Mouse (Mus musculus): ENCODE measurements around the gene Hap1. TPM values are rescaled to one million over a fixed set of nuclear protein-coding genes. Genes with fewer than 3 reads are reported as not detected.

The Hap1 gene
- polyA plus RNA-seq, 2 experiments, result 1.6 to 4.4 TPM

DNA sequence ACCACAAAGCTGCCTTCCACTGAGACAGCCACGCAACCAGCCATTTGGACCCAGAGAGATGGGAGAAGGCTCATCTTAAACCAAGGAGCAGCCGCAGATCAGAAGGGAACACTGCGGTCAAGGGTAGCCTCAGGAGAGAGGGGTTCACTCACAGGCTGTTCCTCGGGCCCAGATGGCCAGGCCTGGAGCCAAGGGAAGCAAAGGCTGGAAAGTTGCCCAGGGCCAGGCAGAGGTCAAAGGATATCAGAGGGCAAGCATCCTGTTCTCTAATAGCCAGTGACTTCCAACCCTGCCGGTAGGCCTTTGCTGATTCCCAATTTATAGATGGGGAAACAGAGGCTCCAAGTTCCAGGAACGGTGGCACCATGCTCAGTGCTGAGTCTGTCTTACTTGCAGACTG is 32.7 kb upstream of the Hap1 start:
- ATAC-seq (ENCODE audit: low FRiP score, low read depth) (no peak), DNase-seq (ENCODE audit: low spot score) (no peak)
- Histone ChIP-seq H3K4me2 (replicated peaks; ENCODE audit: low read depth, low read length, severe bottlenecking) (peak overlapping the region; percentile 13; the same call in 1 of the 2 replicates), H3K9ac (ENCODE audit: low read depth, low read length, severe bottlenecking) (no peak overlapping the region), H3K27ac (replicated peaks; ENCODE audit: low read depth, low read length) (no peak overlapping the region), H3K4me1 (ENCODE audit: control insufficient read depth, insufficient read depth, low read length) (peaks cover 21% of the 10 kb centered on the region), H3K4me3 (replicated peaks; ENCODE audit: low read length) (no peak overlapping the region), H3K36me3 (ENCODE audit: control insufficient read depth, insufficient read depth, low read length) (peaks cover 22% of the 10 kb centered on the region), H3K9me3 (ENCODE audit: control insufficient read depth, low read length) (no peaks in the 10 kb centered on the region), H3K27me3 (ENCODE audit: control insufficient read depth, insufficient read depth, low read length) (no peaks in the 10 kb centered on the region)
- WGBS, result 71% methylated on average over 6 of the region's 6 CpGs
- TF ChIP-seq POLR2A (IDR thresholded peaks at IDR 0.05; ENCODE audit: borderline replicate concordance, extremely low read depth, insufficient read depth, insufficient read length), result no peak

GRCm38 (mm10) chr11:100387589-100388375 is 31.9 kb upstream of the Hap1 start:
- H3K9ac ChIP-seq (ENCODE audit: low read depth, low read length, severe bottlenecking), result no peak overlapping the region; the same call in 1 of the 2 replicates
- WGBS, result 36% methylated on average over 14 of the region's 14 CpGs
- H3K4me1 ChIP-seq (ENCODE audit: control insufficient read depth, insufficient read depth, low read length), result peaks cover 21% of the 10 kb centered on the region

DNA sequence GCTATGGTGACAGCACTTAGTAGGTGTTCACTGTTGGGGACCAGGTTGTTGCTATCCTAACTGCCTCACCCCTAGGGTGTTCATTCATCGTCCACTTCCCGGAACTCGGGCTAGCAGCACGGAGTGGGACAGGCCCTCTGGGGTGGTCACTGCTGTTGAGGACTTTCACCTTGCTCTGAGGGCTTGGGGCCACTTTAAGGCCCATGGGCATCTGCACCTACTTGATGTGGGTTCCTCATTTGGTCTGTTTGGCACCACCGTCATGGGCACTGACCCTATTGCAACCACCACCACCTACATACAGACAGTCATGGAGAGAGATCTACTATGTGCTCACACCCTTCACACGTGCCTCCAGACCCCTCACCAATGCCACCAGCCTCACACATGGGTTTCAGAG is 31.2 kb upstream of the Hap1 start:
- H3K4me1 ChIP-seq (ENCODE audit: control insufficient read depth, insufficient read depth, low read length), result peaks cover 21% of the 10 kb centered on the region
- H3K27me3 ChIP-seq (ENCODE audit: control insufficient read depth, insufficient read depth, low read length), result no peaks in the 10 kb centered on the region
- no peak overlapping the region for H3K4me3 ChIP-seq (replicated peaks; ENCODE audit: low read length)
- 91% methylated on average over 6 of the region's 6 CpGs for WGBS
- DNase-seq (ENCODE audit: low spot score), result no peak
- no peak for ATAC-seq (ENCODE audit: low FRiP score, low read depth)
- H3K36me3 ChIP-seq (ENCODE audit: control insufficient read depth, insufficient read depth, low read length), result peaks cover 36% of the 10 kb centered on the region
- no peak overlapping the region for H3K9ac ChIP-seq (ENCODE audit: low read depth, low read length, severe bottlenecking)
- TF ChIP-seq POLR2A (IDR thresholded peaks at IDR 0.05; ENCODE audit: borderline replicate concordance, extremely low read depth, insufficient read depth, insufficient read length), result no peak
- H3K4me2 ChIP-seq (replicated peaks; ENCODE audit: low read depth, low read length, severe bottlenecking), result no peak overlapping the region
- H3K9me3 ChIP-seq (ENCODE audit: control insufficient read depth, low read length), result no peaks in the 10 kb centered on the region
- H3K27ac ChIP-seq (replicated peaks; ENCODE audit: low read depth, low read length), result 0 out of 2 replicates have a peak overlapping the region, but pooled peaks have one; percentile 43

More at GRCm38 (mm10) chr11:100387589-100388375, 31.9 kb upstream of the Hap1 start:
- no peak for TF ChIP-seq POLR2A (IDR thresholded peaks at IDR 0.05; ENCODE audit: borderline replicate concordance, extremely low read depth, insufficient read depth, insufficient read length)
- H3K9me3 ChIP-seq (ENCODE audit: control insufficient read depth, low read length), result no peaks in the 10 kb centered on the region
- peak overlapping the region; percentile 13 for H3K4me2 ChIP-seq (replicated peaks; ENCODE audit: low read depth, low read length, severe bottlenecking)
- no peaks in the 10 kb centered on the region for H3K27me3 ChIP-seq (ENCODE audit: control insufficient read depth, insufficient read depth, low read length)
- ATAC-seq (ENCODE audit: low FRiP score, low read depth) (peak; percentile 64; the same call in 1 of the 2 replicates), DNase-seq (ENCODE audit: low spot score) (peak; percentile 66)
- H3K27ac ChIP-seq (replicated peaks; ENCODE audit: low read depth, low read length), result peak overlapping the region; percentile 43; the same call in 1 of the 2 replicates
- peaks cover 29% of the 10 kb centered on the region for H3K36me3 ChIP-seq (ENCODE audit: control insufficient read depth, insufficient read depth, low read length)
- no peak overlapping the region for H3K4me3 ChIP-seq (replicated peaks; ENCODE audit: low read length)

- no peaks in the 10 kb centered on the region for H3K9me3 ChIP-seq (ENCODE audit: control insufficient read depth, low read length)
- H3K27me3 ChIP-seq (ENCODE audit: control insufficient read depth, insufficient read depth, low read length), result no peaks in the 10 kb centered on the region
- no peak for ATAC-seq (ENCODE audit: low FRiP score, low read depth)
- peaks cover 40% of the 10 kb centered on the region for H3K36me3 ChIP-seq (ENCODE audit: control insufficient read depth, insufficient read depth, low read length)
- TF ChIP-seq POLR2A (IDR thresholded peaks at IDR 0.05; ENCODE audit: borderline replicate concordance, extremely low read depth, insufficient read depth, insufficient read length), result no peak
- peaks cover 21% of the 10 kb centered on the region for H3K4me1 ChIP-seq (ENCODE audit: control insufficient read depth, insufficient read depth, low read length)
- no peak overlapping the region for H3K4me3 ChIP-seq (replicated peaks; ENCODE audit: low read length)
- H3K4me2 ChIP-seq (replicated peaks; ENCODE audit: low read depth, low read length, severe bottlenecking), result no peak overlapping the region
- DNase-seq (ENCODE audit: low spot score), result no peak
- H3K9ac ChIP-seq (ENCODE audit: low read depth, low read length, severe bottlenecking), result no peak overlapping the region
- 44% methylated on average over 5 of the region's 5 CpGs for WGBS
- H3K27ac ChIP-seq (replicated peaks; ENCODE audit: low read depth, low read length), result no peak overlapping the region
These were observed 30.7 kb upstream of the Hap1 start for GRCm38 (mm10) chr11:100386586-100386985.

DNA sequence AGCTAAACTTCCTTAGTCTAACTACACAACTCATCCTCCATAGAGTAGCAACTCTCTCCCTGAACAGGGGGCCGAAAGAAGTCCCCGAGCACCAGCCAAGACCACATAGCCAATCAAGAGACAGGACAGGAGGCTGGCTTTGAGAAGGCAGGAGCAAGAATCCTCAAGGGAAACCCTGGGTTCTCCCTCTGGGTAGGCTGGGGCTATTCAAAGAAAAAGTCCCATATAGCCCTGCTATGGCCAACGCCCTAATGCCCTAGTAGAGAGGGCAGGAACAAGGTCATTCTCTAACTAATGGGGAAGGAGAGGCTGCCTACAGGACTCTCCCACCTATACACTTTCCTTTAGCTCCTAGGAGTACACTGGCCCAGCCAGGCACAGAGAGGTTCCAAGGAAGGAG is 29.1 kb upstream of the Hap1 start:
- H3K36me3 ChIP-seq (ENCODE audit: control insufficient read depth, insufficient read depth, low read length), result peaks cover 53% of the 10 kb centered on the region
- H3K4me1 ChIP-seq (ENCODE audit: control insufficient read depth, insufficient read depth, low read length), result peaks cover 16% of the 10 kb centered on the region; the same call in 1 of the 2 replicates
- no peaks in the 10 kb centered on the region for H3K9me3 ChIP-seq (ENCODE audit: control insufficient read depth, low read length)
- H3K9ac ChIP-seq (ENCODE audit: low read depth, low read length, severe bottlenecking), result no peak overlapping the region
- no peak overlapping the region for H3K4me3 ChIP-seq (replicated peaks; ENCODE audit: low read length)
- TF ChIP-seq POLR2A (IDR thresholded peaks at IDR 0.05; ENCODE audit: borderline replicate concordance, extremely low read depth, insufficient read depth, insufficient read length), result no peak
- DNase-seq (ENCODE audit: low spot score), result no peak
- 82% methylated on average over 3 of the region's 3 CpGs for WGBS
- H3K27me3 ChIP-seq (ENCODE audit: control insufficient read depth, insufficient read depth, low read length), result no peaks in the 10 kb centered on the region
- H3K27ac ChIP-seq (replicated peaks; ENCODE audit: low read depth, low read length), result no peak overlapping the region
- H3K4me2 ChIP-seq (replicated peaks; ENCODE audit: low read depth, low read length, severe bottlenecking), result no peak overlapping the region
- ATAC-seq (ENCODE audit: low FRiP score, low read depth), result no peak
